Mouse (Mus musculus): ENCODE measurements around the gene Glt28d2.

GRCm38 (mm10) chr3:85853715-85854114 is 33.6 kb downstream of the Glt28d2 start:
- no peak for TF ChIP-seq CTCF (IDR thresholded peaks at IDR 0.05; ENCODE audit: low read depth, low read length)
- no peak for TF ChIP-seq GATA2 (IDR thresholded peaks at IDR 0.05; ENCODE audit: borderline replicate concordance, low read depth, low read length)
